Mouse (Mus musculus): ENCODE measurements around the gene Iffo1. TPM values are rescaled to one million over a fixed set of nuclear protein-coding genes. Genes with fewer than 3 reads are reported as not detected.

The Iffo1 gene
- polyA plus RNA-seq, 1 experiment from 2014 or later: 11.3 TPM

- H3K27me3 ChIP-seq (replicated peaks): no peaks in the 10 kb centered on the region
- no peak overlapping the region for H3K27ac ChIP-seq (ENCODE audit: poor library complexity, severe bottlenecking)
- peaks cover 15% of the 10 kb centered on the region for H3K4me1 ChIP-seq (replicated peaks)
- no peak overlapping the region for H3K9ac ChIP-seq
- H3K36me3 ChIP-seq: peaks cover 39% of the 10 kb centered on the region
- 57% methylated on average over 7 of the region's 7 CpGs for WGBS
- peak overlapping the region; percentile 78; the same call in 1 of the 2 replicates for H3K4me3 ChIP-seq
- H3K9me3 ChIP-seq (replicated peaks): no peaks in the 10 kb centered on the region
- peak overlapping the region; percentile 81 for H3K4me2 ChIP-seq
- ATAC-seq (ENCODE audit: insufficient number of reproducible peaks, low FRiP score): no peak
Measured at GRCm38 (mm10) chr6:125193390-125193789, 48.3 kb downstream of the Iffo1 start.

- WGBS: 37% methylated on average over 1 of the region's 1 CpGs
Measured at GRCm38 (mm10) chr6:125195541-125196075, 50.6 kb downstream of the Iffo1 start.

DNA sequence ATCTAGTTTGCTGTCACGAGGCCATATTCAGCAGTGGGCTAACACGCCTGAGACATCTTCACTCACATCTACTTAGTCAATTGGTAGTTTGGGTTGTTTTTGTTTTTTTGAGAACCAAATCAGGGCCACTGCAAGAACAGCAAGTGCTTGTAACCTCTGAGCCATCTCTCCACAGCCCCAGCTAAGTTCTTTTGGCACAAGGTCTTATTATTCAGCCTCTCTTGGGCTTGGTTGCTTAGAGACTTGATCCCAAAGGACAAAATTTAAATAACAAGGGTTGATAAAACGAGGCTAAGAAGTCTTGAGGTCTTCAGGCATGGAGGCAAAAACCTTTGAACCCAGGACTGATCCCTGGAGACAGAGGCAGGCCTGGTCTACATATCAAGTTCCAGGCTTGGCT is 51.3 kb downstream of the Iffo1 start:
- Histone ChIP-seq H3K27ac (ENCODE audit: poor library complexity, severe bottlenecking) (no peak overlapping the region), H3K9me3 (replicated peaks) (no peaks in the 10 kb centered on the region), H3K4me3 (no peak overlapping the region), H3K27me3 (replicated peaks) (no peaks in the 10 kb centered on the region), H3K36me3 (peaks cover 26% of the 10 kb centered on the region), H3K4me2 (no peak overlapping the region), H3K9ac (no peak overlapping the region), H3K4me1 (replicated peaks) (peaks cover 11% of the 10 kb centered on the region)
- no peak for ATAC-seq (ENCODE audit: insufficient number of reproducible peaks, low FRiP score)
- WGBS: 65% methylated on average over 3 of the region's 3 CpGs

More at GRCm38 (mm10) chr6:125195541-125196075, 50.6 kb downstream of the Iffo1 start:
- H3K27ac ChIP-seq (ENCODE audit: poor library complexity, severe bottlenecking): no peak overlapping the region
- no peak for ATAC-seq (ENCODE audit: insufficient number of reproducible peaks, low FRiP score)
- peaks cover 26% of the 10 kb centered on the region for H3K36me3 ChIP-seq
- H3K4me1 ChIP-seq (replicated peaks): peaks cover 11% of the 10 kb centered on the region
- peak overlapping the region; percentile 5; the same call in 1 of the 2 replicates for H3K9ac ChIP-seq
- H3K4me2 ChIP-seq: no peak overlapping the region
- no peaks in the 10 kb centered on the region for H3K9me3 ChIP-seq (replicated peaks)
- H3K27me3 ChIP-seq (replicated peaks): no peaks in the 10 kb centered on the region
- no peak overlapping the region for H3K4me3 ChIP-seq

DNA sequence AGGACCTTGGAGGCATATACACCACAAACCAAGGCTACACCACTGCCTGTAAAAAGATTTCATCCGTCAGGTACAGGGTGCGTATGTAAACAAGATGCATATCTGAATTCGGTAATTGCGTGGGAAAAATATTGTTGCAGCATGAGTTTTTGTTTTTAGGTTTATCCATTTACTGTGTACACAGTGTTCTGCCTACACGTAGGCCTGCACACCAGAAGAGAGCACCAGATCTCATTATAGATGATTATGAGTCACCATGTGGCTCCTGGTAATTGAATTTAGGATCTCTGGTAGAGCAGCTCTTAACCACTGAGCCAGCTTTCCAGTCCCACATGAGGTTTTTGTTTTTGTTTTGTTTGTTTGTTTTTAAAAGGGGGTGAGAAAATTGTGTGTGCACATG is 52.1 kb downstream of the Iffo1 start:
- Histone ChIP-seq H3K27me3 (replicated peaks) (no peaks in the 10 kb centered on the region), H3K36me3 (peaks cover 26% of the 10 kb centered on the region), H3K4me1 (replicated peaks) (peaks cover 11% of the 10 kb centered on the region), H3K9ac (no peak overlapping the region), H3K4me2 (no peak overlapping the region), H3K27ac (ENCODE audit: poor library complexity, severe bottlenecking) (no peak overlapping the region), H3K4me3 (no peak overlapping the region), H3K9me3 (replicated peaks) (no peaks in the 10 kb centered on the region)
- no peak for ATAC-seq (ENCODE audit: insufficient number of reproducible peaks, low FRiP score)
- 90% methylated on average over 5 of the region's 5 CpGs for WGBS

DNA sequence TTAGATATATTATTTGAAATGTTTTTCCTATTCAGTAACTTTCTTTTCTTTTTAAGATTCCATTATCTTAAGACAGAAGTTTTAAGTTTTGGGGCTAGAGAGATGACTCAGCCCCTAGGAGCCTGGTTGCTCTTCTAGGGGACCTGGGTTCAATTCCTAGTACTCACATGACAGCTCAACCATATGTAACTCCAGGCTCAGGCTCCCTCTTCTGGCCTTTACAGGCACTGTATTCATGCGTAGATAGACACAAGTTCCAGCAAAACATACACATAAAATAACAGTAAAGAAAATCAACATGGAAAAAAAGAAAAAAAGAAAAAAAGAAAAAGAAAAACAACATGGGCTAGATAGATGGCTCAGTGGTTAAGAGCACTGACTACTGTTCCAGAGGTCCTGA is 65.4 kb downstream of the Iffo1 start:
- Histone ChIP-seq H3K4me2 (no peak overlapping the region), H3K27me3 (replicated peaks) (peaks cover 18% of the 10 kb centered on the region), H3K9ac (no peak overlapping the region), H3K4me1 (replicated peaks) (no peaks in the 10 kb centered on the region), H3K4me3 (no peak overlapping the region), H3K27ac (ENCODE audit: poor library complexity, severe bottlenecking) (no peak overlapping the region), H3K36me3 (no peaks in the 10 kb centered on the region), H3K9me3 (replicated peaks) (no peaks in the 10 kb centered on the region)
- ATAC-seq (ENCODE audit: insufficient number of reproducible peaks, low FRiP score): no peak
- 79% methylated on average over 1 of the region's 1 CpGs for WGBS

Small RNA genes within 50 kb of the gene (microRNA-seq; reads per million reads assigned to microRNA genes)
- gene Mir3098 (1.2 reads per million), gene Mir7045 (not detected)

Other genes with a start within 250 kb of the Iffo1 start
- 1.4 and 1.5 TPM in 2 replicates for gene Lag3, start 233.5 kb upstream of the Iffo1 start, polyA plus RNA-seq (2016; fragmentation: Nextera tagmentation; extraction: Ambion mirVana)
- 233 and 243 TPM in 2 replicates for gene Ptms, start 225.1 kb upstream of the Iffo1 start, polyA plus RNA-seq (2016; fragmentation: Nextera tagmentation; extraction: Ambion mirVana)
- gene Mlf2, start 213.9 kb upstream of the Iffo1 start, polyA plus RNA-seq (2016; fragmentation: Nextera tagmentation; extraction: Ambion mirVana): 357 and 358 TPM in 2 replicates
- gene Cops7a, start 179.7 kb upstream of the Iffo1 start, polyA plus RNA-seq (2016; fragmentation: Nextera tagmentation; extraction: Ambion mirVana): 148 and 149 TPM in 2 replicates
- gene Pianp, start 148.5 kb upstream of the Iffo1 start, polyA plus RNA-seq (2016; fragmentation: Nextera tagmentation; extraction: Ambion mirVana): 0.39 and 0.45 TPM in 2 replicates
- 12.2 and 13.6 TPM in 2 replicates for gene Zfp384, start 136.1 kb upstream of the Iffo1 start, polyA plus RNA-seq (2016; fragmentation: Nextera tagmentation; extraction: Ambion mirVana)
- gene Ing4, start 105.5 kb upstream of the Iffo1 start, polyA plus RNA-seq (2016; fragmentation: Nextera tagmentation; extraction: Ambion mirVana): 76.7 and 81.8 TPM in 2 replicates
- gene Acrbp, start 95.6 kb upstream of the Iffo1 start, polyA plus RNA-seq (2016; fragmentation: Nextera tagmentation; extraction: Ambion mirVana): 5.1 and 6.9 TPM in 2 replicates
- gene Lpar5, start 77.3 kb upstream of the Iffo1 start, polyA plus RNA-seq (2016; fragmentation: Nextera tagmentation; extraction: Ambion mirVana): 0.24 and 0.31 TPM in 2 replicates
- 76.2 and 77.3 TPM in 2 replicates for gene Chd4, start 49.3 kb upstream of the Iffo1 start, polyA plus RNA-seq (2016; fragmentation: Nextera tagmentation; extraction: Ambion mirVana)
- 55.0 and 56.2 TPM in 2 replicates for gene Nop2, start 13.3 kb upstream of the Iffo1 start, polyA plus RNA-seq (2016; fragmentation: Nextera tagmentation; extraction: Ambion mirVana)
- 4,345 and 4,378 TPM in 2 replicates for gene Gapdh, start 21.2 kb downstream of the Iffo1 start, polyA plus RNA-seq (2016; fragmentation: Nextera tagmentation; extraction: Ambion mirVana)
- 99.0 and 112 TPM in 2 replicates for gene Ncapd2, start 46.5 kb downstream of the Iffo1 start, polyA plus RNA-seq (2016; fragmentation: Nextera tagmentation; extraction: Ambion mirVana)
- 217 and 218 TPM in 2 replicates for gene Mrpl51, start 46.6 kb downstream of the Iffo1 start, polyA plus RNA-seq (2016; fragmentation: Nextera tagmentation; extraction: Ambion mirVana)
- 4.2 and 4.3 TPM in 2 replicates for gene Vamp1, start 70.3 kb downstream of the Iffo1 start, polyA plus RNA-seq (2016; fragmentation: Nextera tagmentation; extraction: Ambion mirVana)
- gene Tapbpl, start 86.6 kb downstream of the Iffo1 start, polyA plus RNA-seq (2016; fragmentation: Nextera tagmentation; extraction: Ambion mirVana): 3.1 and 3.3 TPM in 2 replicates
- gene Cd27, start 91.8 kb downstream of the Iffo1 start, polyA plus RNA-seq (2016; fragmentation: Nextera tagmentation; extraction: Ambion mirVana): 0.96 and 2.0 TPM in 2 replicates
- not detected in 2 replicates for gene Tuba3a, start 140.8 kb downstream of the Iffo1 start, polyA plus RNA-seq (2016; fragmentation: Nextera tagmentation; extraction: Ambion mirVana)
- 40.9 and 41.2 TPM in 2 replicates for gene Ltbr, start 168.6 kb downstream of the Iffo1 start, polyA plus RNA-seq (2016; fragmentation: Nextera tagmentation; extraction: Ambion mirVana)
- gene Scnn1a, start 175.4 kb downstream of the Iffo1 start, polyA plus RNA-seq (2016; fragmentation: Nextera tagmentation; extraction: Ambion mirVana): 0.70 and 0.80 TPM in 2 replicates
- gene Tnfrsf1a, start 204.1 kb downstream of the Iffo1 start, polyA plus RNA-seq (2016; fragmentation: Nextera tagmentation; extraction: Ambion mirVana): 37.2 and 37.9 TPM in 2 replicates
- gene Plekhg6, start 235.6 kb downstream of the Iffo1 start, polyA plus RNA-seq (2016; fragmentation: Nextera tagmentation; extraction: Ambion mirVana): not detected in 2 replicates

Measured in heart, embryonic 12.5 days (tissue).